Mouse (Mus musculus) adrenal gland, postnatal 25 days (tissue): ENCODE measurements around the gene Accsl. TPM values are rescaled to one million over a fixed set of nuclear protein-coding genes. Genes with fewer than 3 reads are reported as not detected.
A peak's percentile ranks its signal among the peaks of the same experiment; 100 is the strongest.

Experiments
- DNase-seq: peaks from one replicate; pipeline ENCODE4 v3.0.0; 2021; ENCODE audit warnings: mixed read lengths
- total RNA-seq: library from RNA; stranded (reverse); gene quantifications from 2 replicates; pipeline ENCODE4 v1.2.3, GENCODE M21; 2021

Accsl gene
- total RNA-seq, 1 experiment from 2014 or later: 0.76 TPM

GRCm38 (mm10) chr2:93809931-93810330, 59.0 kb downstream of the Accsl start:
- peak; percentile 51 for DNase-seq

- DNase-seq: no peak
These were observed 60.9 kb downstream of the Accsl start for GRCm38 (mm10) chr2:93808071-93808470.

- no peak for DNase-seq
These were observed 61.5 kb downstream of the Accsl start for GRCm38 (mm10) chr2:93807440-93807839.

GRCm38 (mm10) chr2:93806487-93807201, 62.3 kb downstream of the Accsl start:
- DNase-seq: no peak

GRCm38 (mm10) chr2:93805523-93805922, 63.4 kb downstream of the Accsl start:
- no peak for DNase-seq

Other genes starting within 250 kb of the Accsl start
- gene Alx4, start 226.8 kb downstream of the Accsl start, total RNA-seq: 0.29 and 0.39 TPM in 2 replicates
- 101 and 105 TPM in 2 replicates for gene Ext2, start 46.6 kb downstream of the Accsl start, total RNA-seq
- gene Accs, start 19.2 kb downstream of the Accsl start, total RNA-seq: 10.0 and 13.3 TPM in 2 replicates
- gene Gm13889, start 88.0 kb upstream of the Accsl start, total RNA-seq: 18.3 and 20.5 TPM in 2 replicates
- not detected in 2 replicates for gene Gm27027, start 127.2 kb upstream of the Accsl start, total RNA-seq
- gene Alkbh3, start 141.7 kb upstream of the Accsl start, total RNA-seq: 48.2 and 56.0 TPM in 2 replicates